In genomic region chr8:126433827-126434226, GRCm38 (mm10) we compare ENCODE assay signal across 10 mouse cellular contexts. TPM values are rescaled to one million over a fixed set of nuclear protein-coding genes. Genes with fewer than 3 reads are reported as not detected.
A peak's percentile ranks its signal among the peaks of the same experiment; 100 is the strongest.
DNase-seq lines count a peak whose midpoint lies in the region.
"Had no signal": no experiment of that assay in that cellular context is flagged by ENCODE, and none has a peak within 500 bp of the region (broad histone marks: within the 10 kb centered on the region; RNA-seq: fewer than 3 reads in every experiment).

No protein-coding gene starts in this region.

- intact Hi-C loops in left cerebral cortex, postnatal 25 days (cut with DNase I), result no loop called here

- DNase-seq in embryo, embryonic 10.5 days (ENCODE audit: low spot score), result peak; percentile 9
- no peak for DNase-seq in embryo, embryonic 10 days (ENCODE audit: low spot score)
- DNase-seq in thymus, postnatal 14 days, result peak; percentile 9
- DNase-seq in thymus, postnatal 0 days (ENCODE audit: low spot score), result no peak
- peak; percentile 57 to 90 for DNase-seq in left cerebral cortex, postnatal 25 days (ENCODE audit: low spot score in 2 of 2)
- DNase-seq in spleen, adult 18-20 months, result no peak
- DNase-seq in spleen, postnatal 10 days (ENCODE audit: low spot score in 2 of 2), result no peak
- DNase-seq in kidney, postnatal 14 days, result no peak
- DNase-seq: cerebellum, adult 9-11 months; kidney, postnatal 10 days had no signal

RNA-seq across cellular contexts. Expression of gene Coa6, which starts 11.5 kb away (rescaled TPM):
- polyA plus RNA-seq in thymus, postnatal 0 days (2015; fragmentation: Nextera tagmentation; extraction: Ambion mirVana), result 91.7 and 101 TPM in 2 replicates
- 10 to 100 TPM; 24.1 to 30.6 TPM for total RNA-seq in left cerebral cortex, postnatal 25 days (2021)

RNA-seq across cellular contexts. Expression of gene Tarbp1, which starts 41.0 kb away (rescaled TPM):
- polyA plus RNA-seq in thymus, postnatal 0 days (2015; fragmentation: Nextera tagmentation; extraction: Ambion mirVana), result 3.0 and 3.1 TPM in 2 replicates
- 1 to 10 TPM; 3.6 to 4.2 TPM for total RNA-seq in left cerebral cortex, postnatal 25 days (2021)

Comparison
In these comparisons a context has a peak if more than half of its experiments do, and no peak if none do; other contexts are left out.
1. DNase-seq: peak in embryo, embryonic 10.5 days (single experiment), thymus, postnatal 14 days (single experiment) and left cerebral cortex, postnatal 25 days (2 of 2); none in embryo, embryonic 10 days (single experiment), thymus, postnatal 0 days (single experiment), spleen, adult 18-20 months (0 of 2), spleen, postnatal 10 days (0 of 2) and kidney, postnatal 14 days (single experiment).